Mouse (Mus musculus) CH12.LX (cell line): ENCODE measurements around the gene Tmppe. TPM values are rescaled to one million over a fixed set of nuclear protein-coding genes. Genes with fewer than 3 reads are reported as not detected.
A peak's percentile ranks its signal among the peaks of the same experiment; 100 is the strongest.

Experiments
- DNase-seq: peaks from one replicate; pipeline ENCODE4 v3.0.0-alpha.2; 2013; ENCODE audit errors: extremely low read depth
- H3K27ac ChIP-seq: 2 replicates; pipeline ENCODE4 v1.5.1; 2012; ENCODE audit warnings: low read depth, mild to moderate bottlenecking, control low read depth, moderate library complexity; ENCODE audit not compliant: insufficient read depth
- H3K27me3 ChIP-seq: replicated peaks from 2 replicates; pipeline ENCODE3; 2012; ENCODE audit warnings: inconsistent platforms
- H3K36me3 ChIP-seq, 2 experiments: replicated peaks in 1 of 2; 2 replicates each; pipeline versions ENCODE3 to v1.6.1; 2012; ENCODE audit warnings: inconsistent platforms in 1 of 2, low read length in 1 of 2, mild to moderate bottlenecking in 1 of 2, mixed read lengths in 1 of 2, moderate library complexity in 1 of 2; ENCODE audit not compliant: control insufficient read depth in 1 of 2, insufficient read depth in 1 of 2
- H3K4me1 ChIP-seq, 2 experiments: 2 replicates each; pipeline ENCODE4 v1.6.1; 2012; ENCODE audit warnings: inconsistent platforms in 1 of 2, moderate library complexity in 1 of 2; ENCODE audit not compliant: insufficient read depth in 2 of 2, control insufficient read depth in 1 of 2
- H3K4me2 ChIP-seq: 2 replicates; pipeline ENCODE4 v1.6.1; 2012; ENCODE audit warnings: low read depth, mild to moderate bottlenecking, control low read depth; ENCODE audit not compliant: poor library complexity, insufficient read depth, severe bottlenecking
- H3K4me3 ChIP-seq, 3 experiments: fragments of 150-350 bp in 1 of 3; sonication (generic) in 1 of 3; replicated peaks in 1 of 3; 2 replicates each; pipeline versions ENCODE3 to v1.5.1; 2011 to 2012; ENCODE audit warnings: low read depth in 2 of 3, low read length in 2 of 3, mild to moderate bottlenecking in 2 of 3, moderate library complexity in 2 of 3, control low read depth in 1 of 3, improper control_type of control experiment in 1 of 3, inconsistent platforms in 1 of 3, mixed read lengths in 1 of 3; ENCODE audit not compliant: poor library complexity in 1 of 3
- H3K79me2 ChIP-seq: replicated peaks from 2 replicates; pipeline ENCODE4 v1.6.1; 2012; ENCODE audit warnings: mild to moderate bottlenecking, moderate library complexity; ENCODE audit not compliant: control insufficient read depth, poor library complexity, insufficient read depth, severe bottlenecking; ENCODE audit errors: extremely low read depth
- H3K9ac ChIP-seq: 2 replicates; pipeline ENCODE4 v1.6.1; 2012; ENCODE audit warnings: low read depth, mild to moderate bottlenecking, control low read depth, moderate library complexity; ENCODE audit not compliant: insufficient read depth
- H3K9me3 ChIP-seq: replicated peaks from 2 replicates; pipeline ENCODE3; 2012; ENCODE audit warnings: low read length, inconsistent platforms, mixed read lengths
- BHLHE40 ChIP-seq: IDR thresholded peaks from 2 replicates; pipeline ENCODE4 v1.6.1; 2011; ENCODE audit warnings: mild to moderate bottlenecking, low read depth, low read length, improper control_type of control experiment
- CTCF ChIP-seq, 2 experiments: IDR thresholded peaks in 1 of 2; conservative IDR thresholded peaks in 1 of 2; 2 replicates each; pipeline ENCODE4 v1.5.1; 2011 to 2012; ENCODE audit warnings: low read depth in 2 of 2, low read length in 2 of 2, improper control_type of control experiment in 1 of 2, inconsistent platforms in 1 of 2, mild to moderate bottlenecking in 1 of 2, moderate library complexity in 1 of 2
- E2F4 ChIP-seq: IDR thresholded peaks from 2 replicates; pipeline ENCODE4 v1.6.1; 2011; ENCODE audit warnings: low read depth, low read length, improper control_type of control experiment; ENCODE audit not compliant: insufficient replicate concordance
- EP300 ChIP-seq: IDR thresholded peaks from 2 replicates; pipeline ENCODE4 v1.6.1; 2011; ENCODE audit warnings: low read length, improper control_type of control experiment
- ETS1 ChIP-seq: conservative IDR thresholded peaks from 2 replicates; pipeline ENCODE4 v1.6.1; 2012; ENCODE audit warnings: low read depth, mild to moderate bottlenecking, inconsistent platforms, low read length, improper control_type of control experiment, moderate library complexity
- HCFC1 ChIP-seq: IDR thresholded peaks from 2 replicates; pipeline ENCODE4 v1.6.1; 2012; ENCODE audit warnings: low read depth, mild to moderate bottlenecking, inconsistent platforms, low read length, improper control_type of control experiment
- JUN ChIP-seq: IDR thresholded peaks from 2 replicates; pipeline ENCODE4 v1.6.1; 2011; ENCODE audit warnings: low read depth, mild to moderate bottlenecking, low read length, improper control_type of control experiment, moderate library complexity; ENCODE audit not compliant: insufficient read depth
- KAT2A ChIP-seq: IDR thresholded peaks from 2 replicates; pipeline ENCODE4 v1.6.1; 2012; ENCODE audit warnings: low read length, improper control_type of control experiment, inconsistent platforms; ENCODE audit not compliant: insufficient replicate concordance
- MAX ChIP-seq: IDR thresholded peaks from 2 replicates; pipeline ENCODE4 v1.6.1; 2011; ENCODE audit warnings: low read length, improper control_type of control experiment
- MAZ ChIP-seq: IDR thresholded peaks from 2 replicates; pipeline ENCODE4 v1.6.1; 2012; ENCODE audit warnings: low read depth, mild to moderate bottlenecking, inconsistent platforms, low read length, improper control_type of control experiment, moderate library complexity
- NELFE ChIP-seq: IDR thresholded peaks from 2 replicates; pipeline ENCODE4 v1.6.1; 2011; ENCODE audit warnings: low read depth, low read length, improper control_type of control experiment
- NRF1 ChIP-seq: IDR thresholded peaks from 2 replicates; pipeline ENCODE4 v1.6.1; 2014; ENCODE audit warnings: low read depth, mild to moderate bottlenecking, inconsistent platforms, low read length, improper control_type of control experiment, moderate library complexity
- PAX5 ChIP-seq: IDR thresholded peaks from 2 replicates; pipeline ENCODE4 v1.6.1; 2012; ENCODE audit warnings: low read length, inconsistent platforms, mixed read lengths
- POLR2A ChIP-seq: IDR thresholded peaks from 2 replicates; pipeline ENCODE4 v1.6.1; 2011; ENCODE audit warnings: low read depth, mild to moderate bottlenecking, improper control_type of control experiment, low read length
- POLR2AphosphoS2 ChIP-seq: IDR thresholded peaks from 2 replicates; pipeline ENCODE4 v1.6.1; 2011; ENCODE audit warnings: low read depth, low read length, improper control_type of control experiment
- RAD21 ChIP-seq: IDR thresholded peaks from 2 replicates; pipeline ENCODE4 v1.6.1; 2011; ENCODE audit warnings: low read depth, mild to moderate bottlenecking, low read length, improper control_type of control experiment, moderate library complexity
- SMC3 ChIP-seq: IDR thresholded peaks from 2 replicates; pipeline ENCODE4 v1.6.1; 2011; ENCODE audit warnings: low read depth, low read length, improper control_type of control experiment
- TBP ChIP-seq: conservative IDR thresholded peaks from 2 replicates; pipeline ENCODE4 v1.6.1; 2011; ENCODE audit warnings: low read depth, low read length, improper control_type of control experiment
- TCF12 ChIP-seq: IDR thresholded peaks from 2 replicates; pipeline ENCODE4 v1.6.1; 2014; ENCODE audit warnings: low read depth, mild to moderate bottlenecking, inconsistent platforms, low read length, improper control_type of control experiment
- USF2 ChIP-seq: conservative IDR thresholded peaks from 2 replicates; pipeline ENCODE4 v1.6.1; 2011; ENCODE audit warnings: low read depth, low read length, improper control_type of control experiment
- ZMIZ1 ChIP-seq: IDR thresholded peaks from 2 replicates; pipeline ENCODE4 v1.6.1; 2012; ENCODE audit warnings: low read depth, mild to moderate bottlenecking, inconsistent platforms, low read length, improper control_type of control experiment
- ZNF384 ChIP-seq: IDR thresholded peaks from 2 replicates; pipeline ENCODE4 v1.6.1; 2012; ENCODE audit warnings: low read depth, low read length, improper control_type of control experiment, inconsistent platforms
- dilution Hi-C: fragments of 300-500 bp; cut with MboI; formaldehyde crosslinking; loops from 2 replicates; pipeline ENCODE4 v1.14.3; 2020; ENCODE audit warnings: low sequenced_read_pairs; ENCODE audit not compliant: extremely low pct_unique_long_range_greater_than_20kb, extremely low pct_ligation_motif_present
- in situ Hi-C: fragments of 300-500 bp; cut with MboI; formaldehyde crosslinking; loops from 3 replicates; pipeline ENCODE4 v1.14.3; 2019; ENCODE audit warnings: low sequenced_read_pairs, low pct_ligation_motif_present, low pct_unique_long_range_greater_than_20kb, mixed read lengths
- polyA plus RNA-seq: library from polyadenylated mRNA; unstranded; fragments of >175 nt; gene quantifications from 2 replicates; pipeline ENCODE4 v1.2.1, GENCODE M21; 2012; ENCODE audit warnings: low read depth; ENCODE audit not compliant: insufficient read length
- total RNA-seq, 2 experiments: library from RNA; depleted of rRNA; stranded (reverse); fragments of 300-350 nt in 1 of 2; fragments of >200 nt in 1 of 2; gene quantifications; 2 replicates each; pipeline ENCODE4 v1.2.3; 2012 to 2014

Tmppe gene
- total and polyA plus RNA-seq, 3 experiments, result 3.2 to 8.2 (median 7.3) TPM

- Histone ChIP-seq H3K27me3 (no peaks in the 10 kb centered on the region), H3K4me2 (no peak overlapping the region), H3K4me1 (no peaks in the 10 kb centered on the region), H3K36me3 (peaks cover 60 to 86% of the 10 kb centered on the region in 2 experiments), H3K27ac (no peak overlapping the region), H3K4me3 (no peak overlapping the region), H3K9me3 (no peaks in the 10 kb centered on the region), H3K79me2 (no peaks in the 10 kb centered on the region)
- in situ Hi-C loops (loop anchor here (10.0 kb wide), 2 partner anchors 45 to 385 kb away; partner anchors contain the start of gene Bcl2a1c), dilution Hi-C loops (no loop called here)
- DNase-seq, result no peak
- TF ChIP-seq MAZ (no peak), POLR2A (no peak), JUN (no peak)
- TF ChIP-seq, all 38 proteins: peak for 0
- H3K9ac ChIP-seq, result no peak overlapping the region
Observed at GRCm38 (mm10) chr9:114379871-114380270, 21.0 kb upstream of the Tmppe start.

GRCm38 (mm10) chr9:114380881-114381733, 19.8 kb upstream of the Tmppe start:
- H3K27ac ChIP-seq, result no peak overlapping the region
- no peaks in the 10 kb centered on the region for H3K27me3 ChIP-seq
- H3K4me3 ChIP-seq, result no peak overlapping the region
- no peak for TF ChIP-seq ZMIZ1
- peak; percentile 78 for TF ChIP-seq SMC3
- no peak for TF ChIP-seq USF2
- no peak for TF ChIP-seq MAX
- TF ChIP-seq CTCF (conservative IDR thresholded peaks at IDR 0.05 in 1 of 2, IDR thresholded peaks at IDR 0.05 in 1 of 2; ENCODE audit: low read depth in 2 of 2, low read length in 2 of 2), result peak in 1 of 2 experiments; percentile 82; a peak in 3 of 4 replicates
- TF ChIP-seq RAD21, result peak; percentile 81
- no peaks in the 10 kb centered on the region for H3K4me1 ChIP-seq
- peaks cover 62 to 89% of the 10 kb centered on the region in 2 experiments for H3K36me3 ChIP-seq
- H3K9me3 ChIP-seq, result no peaks in the 10 kb centered on the region
- no peaks in the 10 kb centered on the region for H3K79me2 ChIP-seq
- dilution Hi-C loops (no loop called here), in situ Hi-C loops (loop anchor here (10.0 kb wide), 2 partner anchors 46 to 386 kb away; partner anchors contain the start of gene Bcl2a1c)
- DNase-seq, result peak; percentile 58
- H3K4me2 ChIP-seq, result no peak overlapping the region
- no peak overlapping the region for H3K9ac ChIP-seq

GRCm38 (mm10) chr9:114382936-114383710, 17.8 kb upstream of the Tmppe start:
- Histone ChIP-seq H3K27ac (no peak overlapping the region), H3K4me2 (no peak overlapping the region), H3K27me3 (no peaks in the 10 kb centered on the region), H3K36me3 (peaks cover 48 to 87% of the 10 kb centered on the region in 2 experiments), H3K79me2 (no peaks in the 10 kb centered on the region), H3K4me1 (peaks cover 3 to 14% of the 10 kb centered on the region in 2 experiments; a peak in 3 of 4 replicates), H3K4me3 (no peak overlapping the region), H3K9ac (no peak overlapping the region), H3K9me3 (no peaks in the 10 kb centered on the region)
- in situ Hi-C loops, result loop anchor here (10.0 kb wide), 2 partner anchors 48 to 388 kb away; partner anchors contain the start of gene Bcl2a1c
- dilution Hi-C loops, result no loop called here
- no peak for DNase-seq
- TF ChIP-seq BHLHE40, result no peak
- TF ChIP-seq HCFC1, result no peak
- no peak for TF ChIP-seq TBP
- TF ChIP-seq NRF1, result no peak
- TF ChIP-seq NELFE, result no peak
- no peak for TF ChIP-seq KAT2A
- no peak for TF ChIP-seq POLR2A
- no peak for TF ChIP-seq EP300
- no peak for TF ChIP-seq USF2
- no peak for TF ChIP-seq POLR2AphosphoS2
- no peak for TF ChIP-seq JUN
- TF ChIP-seq ETS1, result no peak
- TF ChIP-seq TCF12, result no peak
- no peak for TF ChIP-seq E2F4
- no peak for TF ChIP-seq RAD21
- no peak for TF ChIP-seq ZNF384
- TF ChIP-seq PAX5, result no peak
